Mouse (Mus musculus) limb, embryonic 10.5 days (tissue): ENCODE measurements around the gene Ociad1. TPM values are rescaled to one million over a fixed set of nuclear protein-coding genes. Genes with fewer than 3 reads are reported as not detected.
"Not testable (repeated sequence)": the region's sequence is repeated elsewhere in the genome, so short reads cannot be mapped to it uniquely, and the experiment has no call there.

Experiments used
- DNase-seq: peaks from one replicate; pipeline ENCODE4 v3.0.0-alpha.2; 2017; ENCODE audit warnings: low spot score
- H3K27ac ChIP-seq: fragments of 300-500 bp; sonication (generic); 2 replicates; pipeline ENCODE4 v1.5.1; 2016; ENCODE audit warnings: mild to moderate bottlenecking
- H3K27me3 ChIP-seq: fragments of 300-500 bp; sonication (generic); 2 replicates; pipeline ENCODE4 v1.6.1; 2016; ENCODE audit warnings: low read depth, mild to moderate bottlenecking; ENCODE audit not compliant: poor library complexity, severe bottlenecking
- H3K36me3 ChIP-seq: fragments of 300-500 bp; sonication (generic); 2 replicates; pipeline ENCODE4 v1.6.1; 2016; ENCODE audit warnings: mild to moderate bottlenecking, moderate library complexity
- H3K4me1 ChIP-seq: fragments of 300-500 bp; sonication (generic); 2 replicates; pipeline ENCODE4 v1.6.1; 2016
- H3K4me3 ChIP-seq: fragments of 300-500 bp; sonication (generic); 2 replicates; pipeline ENCODE4 v1.5.1; 2016; ENCODE audit warnings: mild to moderate bottlenecking, moderate library complexity
- H3K9me3 ChIP-seq: fragments of 300-500 bp; sonication (generic); replicated peaks from 2 replicates; pipeline ENCODE4 v1.6.1; 2016; ENCODE audit warnings: mild to moderate bottlenecking
- WGBS: fragments of 180-500 bp; shearing (Covaris S2); methylation state at CpG from one replicate; pipeline ENCODE4 v1.1.7; 2016; 5-methylcytosine and 5-hydroxymethylcytosine counted together
- polyA plus RNA-seq: library from polyadenylated mRNA; unstranded; fragments of >200 nt; fragmentation: Nextera tagmentation; extraction: Ambion mirVana; gene quantifications from 2 replicates; pipeline ENCODE4 v1.2.1, GENCODE M21; 2016

Ociad1 gene
- polyA plus RNA-seq, 1 experiment from 2014 or later: 130 TPM

- peaks cover 53% of the 10 kb centered on the region for H3K36me3 ChIP-seq
- peaks cover 9% of the 10 kb centered on the region for H3K4me1 ChIP-seq
- H3K27ac ChIP-seq: no peak overlapping the region
- WGBS: 95% methylated on average over 7 of the region's 7 CpGs
- no peaks in the 10 kb centered on the region for H3K9me3 ChIP-seq
- DNase-seq: no peak
- no peaks in the 10 kb centered on the region for H3K27me3 ChIP-seq
- no peak overlapping the region for H3K4me3 ChIP-seq
These were observed 2.4 kb downstream of the Ociad1 start for GRCm38 (mm10) chr5:73295016-73295415.

GRCm38 (mm10) chr5:73295916-73296315 lies 3.3 kb downstream of the Ociad1 start:
- H3K27me3 ChIP-seq: no peaks in the 10 kb centered on the region
- no peak for DNase-seq
- WGBS: 91% methylated on average over 4 of the region's 4 CpGs
- no peaks in the 10 kb centered on the region for H3K9me3 ChIP-seq
- peaks cover 9% of the 10 kb centered on the region for H3K4me1 ChIP-seq
- H3K36me3 ChIP-seq: peaks cover 62% of the 10 kb centered on the region
- H3K4me3 ChIP-seq: no peak overlapping the region
- H3K27ac ChIP-seq: no peak overlapping the region

- Histone ChIP-seq H3K4me1 (no peaks in the 10 kb centered on the region), H3K9me3 (no peaks in the 10 kb centered on the region), H3K27me3 (no peaks in the 10 kb centered on the region), H3K36me3 (peaks cover 97% of the 10 kb centered on the region), H3K4me3 (no peak overlapping the region), H3K27ac (no peak overlapping the region)
- no peak for DNase-seq
- whole genome bisulfite sequencing: 91% methylated on average over 7 of the region's 7 CpGs
These were observed 9.2 kb downstream of the Ociad1 start for GRCm38 (mm10) chr5:73301601-73302307.

- WGBS: 89% methylated on average over 12 of the region's 12 CpGs
- H3K27ac ChIP-seq: no peak overlapping the region
- H3K36me3 ChIP-seq: peaks cover 100% of the 10 kb centered on the region
- no peaks in the 10 kb centered on the region for H3K27me3 ChIP-seq
- H3K9me3 ChIP-seq: no peaks in the 10 kb centered on the region
- H3K4me3 ChIP-seq: no peak overlapping the region
- H3K4me1 ChIP-seq: no peaks in the 10 kb centered on the region
- DNase-seq: no peak
These were observed 11.9 kb downstream of the Ociad1 start for GRCm38 (mm10) chr5:73304507-73304906.

GRCm38 (mm10) chr5:73306486-73306885 lies 13.9 kb downstream of the Ociad1 start:
- 99% methylated on average over 6 of the region's 6 CpGs for WGBS
- peaks cover 100% of the 10 kb centered on the region for H3K36me3 ChIP-seq

GRCm38 (mm10) chr5:73307297-73307696 lies 14.7 kb downstream of the Ociad1 start:
- Histone ChIP-seq H3K27ac (no peak overlapping the region), H3K36me3 (peaks cover 98% of the 10 kb centered on the region), H3K9me3 (no peaks in the 10 kb centered on the region), H3K27me3 (no peaks in the 10 kb centered on the region), H3K4me3 (no peak overlapping the region), H3K4me1 (no peaks in the 10 kb centered on the region)
- WGBS: over 99% methylated on average over 3 of the region's 3 CpGs
- DNase-seq: no peak

More at GRCm38 (mm10) chr5:73306486-73306885, 13.9 kb downstream of the Ociad1 start:
- H3K4me3 ChIP-seq: no peak overlapping the region
- no peak for DNase-seq
- no peaks in the 10 kb centered on the region for H3K4me1 ChIP-seq
- H3K27me3 ChIP-seq: no peaks in the 10 kb centered on the region
- H3K27ac ChIP-seq: no peak overlapping the region
- no peaks in the 10 kb centered on the region for H3K9me3 ChIP-seq

- H3K9me3 ChIP-seq: no peaks in the 10 kb centered on the region
- no peaks in the 10 kb centered on the region for H3K4me1 ChIP-seq
- no peaks in the 10 kb centered on the region for H3K27me3 ChIP-seq
- WGBS: 97% methylated on average over 4 of the region's 4 CpGs
- no peak overlapping the region for H3K4me3 ChIP-seq
- no peak overlapping the region for H3K27ac ChIP-seq
- DNase-seq: no peak
- H3K36me3 ChIP-seq: peaks cover 97% of the 10 kb centered on the region
These were observed 16.9 kb downstream of the Ociad1 start for GRCm38 (mm10) chr5:73309496-73309895.

GRCm38 (mm10) chr5:73310401-73310800 lies 17.8 kb downstream of the Ociad1 start:
- H3K36me3 ChIP-seq: peaks cover 97% of the 10 kb centered on the region
- no peak overlapping the region for H3K27ac ChIP-seq
- H3K27me3 ChIP-seq: no peaks in the 10 kb centered on the region
- no peaks in the 10 kb centered on the region for H3K9me3 ChIP-seq
- no peak overlapping the region for H3K4me3 ChIP-seq
- no peak for DNase-seq
- H3K4me1 ChIP-seq: no peaks in the 10 kb centered on the region
- WGBS: 90% methylated on average over 1 of the region's 1 CpGs

GRCm38 (mm10) chr5:73311458-73311857 lies 18.9 kb downstream of the Ociad1 start:
- 92% methylated on average over 5 of the region's 5 CpGs for WGBS
- no peak for DNase-seq
- no peaks in the 10 kb centered on the region for H3K9me3 ChIP-seq
- no peak overlapping the region for H3K4me3 ChIP-seq
- H3K27ac ChIP-seq: no peak overlapping the region
- no peaks in the 10 kb centered on the region for H3K27me3 ChIP-seq
- H3K36me3 ChIP-seq: peaks cover 97% of the 10 kb centered on the region
- H3K4me1 ChIP-seq: no peaks in the 10 kb centered on the region

- WGBS: 96% methylated on average over 10 of the region's 10 CpGs
- H3K36me3 ChIP-seq: peaks cover 88% of the 10 kb centered on the region
These were observed 21.0 kb downstream of the Ociad1 start for GRCm38 (mm10) chr5:73313591-73313990.

GRCm38 (mm10) chr5:73314654-73315053 lies 22.1 kb downstream of the Ociad1 start:
- H3K4me1 ChIP-seq: no peaks in the 10 kb centered on the region
- H3K36me3 ChIP-seq: peaks cover 78% of the 10 kb centered on the region
- no peak overlapping the region for H3K4me3 ChIP-seq
- H3K27ac ChIP-seq: no peak overlapping the region
- no peaks in the 10 kb centered on the region for H3K9me3 ChIP-seq
- DNase-seq: no peak
- WGBS: 98% methylated on average over 2 of the region's 2 CpGs
- no peaks in the 10 kb centered on the region for H3K27me3 ChIP-seq

More at GRCm38 (mm10) chr5:73313591-73313990, 21.0 kb downstream of the Ociad1 start:
- DNase-seq: no peak
- Histone ChIP-seq H3K27me3 (no peaks in the 10 kb centered on the region), H3K4me1 (no peaks in the 10 kb centered on the region), H3K4me3 (no peak overlapping the region), H3K27ac (no peak overlapping the region), H3K9me3 (no peaks in the 10 kb centered on the region)

GRCm38 (mm10) chr5:73319306-73319705 lies 26.7 kb downstream of the Ociad1 start:
- no peaks in the 10 kb centered on the region for H3K27me3 ChIP-seq
- peaks cover 34% of the 10 kb centered on the region for H3K36me3 ChIP-seq
- no peak overlapping the region for H3K27ac ChIP-seq
- H3K4me3 ChIP-seq: no peak overlapping the region
- WGBS: 94% methylated on average over 5 of the region's 5 CpGs
- no peak for DNase-seq
- H3K9me3 ChIP-seq: no peaks in the 10 kb centered on the region
- no peaks in the 10 kb centered on the region for H3K4me1 ChIP-seq

- not testable (repeated sequence) for H3K27me3 ChIP-seq, H3K4me1 ChIP-seq, H3K9me3 ChIP-seq, DNase-seq, H3K36me3 ChIP-seq, H3K4me3 ChIP-seq, H3K27ac ChIP-seq
- WGBS: 96% methylated on average over 1 of the region's 1 CpGs
These were observed 30.1 kb downstream of the Ociad1 start for GRCm38 (mm10) chr5:73322684-73323083.

- Histone ChIP-seq H3K9me3 (no peaks in the 10 kb centered on the region), H3K4me3 (no peak overlapping the region), H3K36me3 (no peaks in the 10 kb centered on the region), H3K4me1 (no peaks in the 10 kb centered on the region), H3K27me3 (no peaks in the 10 kb centered on the region), H3K27ac (no peak overlapping the region)
- DNase-seq: no peak
- 77% methylated on average over 5 of the region's 5 CpGs for WGBS
These were observed 31.0 kb downstream of the Ociad1 start for GRCm38 (mm10) chr5:73323602-73324001.
